Mouse (Mus musculus) ES-Bruce4 (cell line): ENCODE measurements at regions not wholly inside any gene's neighbourhood (a gene's known extent, or its start where the extent isn't known, plus 50 kb on each side); places are given as distances from the start of the nearest gene placed in this dataset.

Source experiments
- H3K27ac ChIP-seq: 2 replicates; pipeline ENCODE4 v1.5.1; 2012; ENCODE audit warnings: low read length, inconsistent platforms; ENCODE audit not compliant: insufficient read depth
- H3K27me3 ChIP-seq: 2 replicates; pipeline ENCODE4 v1.6.1; 2012; ENCODE audit warnings: mild to moderate bottlenecking, low read length, inconsistent platforms; ENCODE audit not compliant: control insufficient read depth, poor library complexity, insufficient read depth, severe bottlenecking
- H3K36me3 ChIP-seq: 2 replicates; pipeline ENCODE4 v1.6.1; 2012; ENCODE audit warnings: inconsistent platforms, mild to moderate bottlenecking, low read length, moderate library complexity; ENCODE audit not compliant: control insufficient read depth, poor library complexity, insufficient read depth, severe bottlenecking
- H3K4me1 ChIP-seq: one replicate; pipeline ENCODE4 v1.8.1; 2011; ENCODE audit warnings: low read length; ENCODE audit not compliant: control insufficient read depth, insufficient read depth
- H3K4me3 ChIP-seq: 2 replicates; pipeline ENCODE4 v1.5.1; 2011; ENCODE audit warnings: low read depth, mild to moderate bottlenecking, low read length
- H3K9ac ChIP-seq: 2 replicates; pipeline ENCODE4 v1.6.1; 2012; ENCODE audit warnings: low read depth, mild to moderate bottlenecking, inconsistent platforms; ENCODE audit not compliant: poor library complexity, severe bottlenecking
- H3K9me3 ChIP-seq: replicated peaks from 2 replicates; pipeline ENCODE4 v1.6.1; 2012; ENCODE audit warnings: mild to moderate bottlenecking, low read length, inconsistent platforms; ENCODE audit not compliant: control insufficient read depth, poor library complexity, insufficient read depth, severe bottlenecking
- CTCF ChIP-seq: IDR thresholded peaks from one replicate; pipeline ENCODE4 v1.8.1; 2011; ENCODE audit warnings: low read depth, low read length
- EP300 ChIP-seq: IDR thresholded peaks from 2 replicates; pipeline ENCODE4 v1.6.1; 2011; ENCODE audit warnings: low read depth, low read length; ENCODE audit not compliant: insufficient read depth
- POLR2A ChIP-seq: IDR thresholded peaks from one replicate; pipeline ENCODE4 v1.8.1; 2011; ENCODE audit warnings: low read length; ENCODE audit not compliant: insufficient read depth

GRCm38 (mm10) chr15:59241752-59242151, 352.7 kb downstream of the Gm49356 start:
- H3K4me1 ChIP-seq: no peaks in the 10 kb centered on the region
- TF ChIP-seq CTCF (no peak), EP300 (no peak), POLR2A (no peak)
- H3K27me3 ChIP-seq: no peaks in the 10 kb centered on the region
- H3K27ac ChIP-seq: no peak overlapping the region
- no peak overlapping the region for H3K4me3 ChIP-seq
- no peaks in the 10 kb centered on the region for H3K9me3 ChIP-seq
- H3K9ac ChIP-seq: no peak overlapping the region
- no peaks in the 10 kb centered on the region for H3K36me3 ChIP-seq

- TF ChIP-seq CTCF (no peak), EP300 (no peak), POLR2A (no peak)
- no peaks in the 10 kb centered on the region for H3K27me3 ChIP-seq
- no peaks in the 10 kb centered on the region for H3K36me3 ChIP-seq
- H3K27ac ChIP-seq: no peak overlapping the region
- H3K4me3 ChIP-seq: no peak overlapping the region
- no peaks in the 10 kb centered on the region for H3K4me1 ChIP-seq
- no peaks in the 10 kb centered on the region for H3K9me3 ChIP-seq
- H3K9ac ChIP-seq: no peak overlapping the region
These were observed 357.0 kb downstream of the Gm49356 start for GRCm38 (mm10) chr15:59245927-59246649.

DNA sequence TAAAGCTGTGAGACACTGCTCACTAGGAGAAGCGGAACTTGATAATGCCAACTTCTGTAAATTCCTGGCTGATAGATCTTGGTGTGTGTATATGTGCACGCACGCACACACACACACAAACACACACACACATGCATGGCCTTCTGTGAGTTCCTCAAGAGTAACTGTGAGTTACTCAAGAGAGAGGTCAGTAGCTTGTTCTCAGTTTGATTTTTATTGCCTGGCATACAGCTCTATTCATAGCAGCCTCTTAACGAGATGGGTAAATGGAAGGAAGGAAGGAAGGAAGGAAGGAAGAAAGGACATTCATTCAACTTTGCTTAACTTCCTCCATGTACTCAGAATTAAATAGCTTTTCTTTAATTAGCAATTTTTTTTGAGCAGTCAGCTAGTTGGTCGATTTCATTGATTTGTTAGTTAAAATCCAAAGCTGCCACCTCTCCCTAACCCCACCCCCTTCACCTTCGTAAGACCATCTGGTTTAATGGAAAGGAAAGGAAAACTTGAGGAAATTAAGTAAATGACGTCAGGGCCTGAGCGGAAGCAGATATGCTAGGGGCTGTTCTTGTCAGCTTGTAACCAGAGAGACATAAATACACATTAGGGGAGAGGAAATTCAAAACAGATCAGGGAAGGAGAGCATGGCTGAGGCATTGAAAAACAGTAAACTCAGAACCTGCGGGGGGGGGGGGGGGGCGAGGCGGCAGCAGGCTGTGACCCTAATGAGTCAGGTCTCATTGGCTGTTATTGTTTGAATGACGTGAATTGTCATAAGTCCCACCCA, 359.6 kb downstream of the Gm49356 start:
- Histone ChIP-seq H3K4me3 (no peak overlapping the region), H3K4me1 (no peaks in the 10 kb centered on the region), H3K36me3 (no peaks in the 10 kb centered on the region), H3K9ac (no peak overlapping the region), H3K27ac (no peak overlapping the region), H3K27me3 (no peaks in the 10 kb centered on the region), H3K9me3 (no peaks in the 10 kb centered on the region)
- TF ChIP-seq EP300 (no peak), CTCF (no peak), POLR2A (no peak)

DNA sequence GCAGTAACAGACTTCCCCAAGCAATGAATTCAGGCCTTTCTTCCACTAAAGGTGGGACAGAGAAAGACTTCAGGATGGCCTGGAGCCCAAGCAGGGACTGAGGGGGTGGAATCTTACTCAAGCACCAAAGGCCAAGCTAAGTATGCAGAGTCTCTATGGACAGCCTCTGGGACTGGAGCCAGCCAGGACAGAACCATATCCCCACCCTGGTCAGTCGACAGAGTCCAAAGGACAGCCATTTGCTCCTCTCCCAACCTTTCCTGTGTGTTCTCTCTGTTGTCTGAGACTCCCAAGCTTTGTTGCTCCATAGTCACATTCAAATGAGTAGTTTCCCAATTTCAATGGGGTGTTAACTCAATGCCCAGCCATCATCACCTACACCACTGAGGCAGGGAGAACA, 372.3 kb downstream of the Gm49356 start:
- Histone ChIP-seq H3K9me3 (no peaks in the 10 kb centered on the region), H3K27me3 (no peaks in the 10 kb centered on the region), H3K27ac (no peak overlapping the region), H3K4me1 (peaks cover 2% of the 10 kb centered on the region), H3K9ac (no peak overlapping the region), H3K36me3 (no peaks in the 10 kb centered on the region), H3K4me3 (no peak overlapping the region)
- TF ChIP-seq CTCF (no peak), EP300 (no peak), POLR2A (no peak)

- H3K4me3 ChIP-seq: no peak overlapping the region
- no peaks in the 10 kb centered on the region for H3K36me3 ChIP-seq
- no peaks in the 10 kb centered on the region for H3K27me3 ChIP-seq
- H3K27ac ChIP-seq: no peak overlapping the region
- H3K9me3 ChIP-seq: no peaks in the 10 kb centered on the region
- peaks cover 2% of the 10 kb centered on the region for H3K4me1 ChIP-seq
- TF ChIP-seq EP300: no peak
- no peak overlapping the region for H3K9ac ChIP-seq
These were observed 373.3 kb downstream of the Gm49356 start for GRCm38 (mm10) chr15:59262380-59262779.
